Mouse (Mus musculus) T-helper 17 cell (primary cell): ENCODE data around the gene Supt7l.

Experiments
- in situ Hi-C, 2 experiments: fragments of 300-600 bp; cut with MboI, MseI; formaldehyde crosslinking; loops; 1 replicate in 1 of 2; 2 replicates in 1 of 2; pipeline ENCODE4 v1.15.1; 2025; ENCODE audit warnings: high pct_unique_total_duplicates in 2 of 2

Gene Supt7l

GRCm38 (mm10) chr5:31527707-31528106, at the start of gene Supt7l:
Gene Supt7l (minus strand): TSS chr5:31527807.
- in situ Hi-C loops: loop anchor here in 1 of 2 experiments (5.0 kb wide), 1 partner anchor 1850 kb away; the partner anchor contains the start of gene Uvssa

GRCm38 (mm10) chr5:31576539-31576975, 49.0 kb upstream of the Supt7l start:
- in situ Hi-C loops: loop anchor here in 1 of 2 experiments (10.0 kb wide), 1 partner anchor 288 kb away; no protein-coding TSS in a partner anchor

GRCm38 (mm10) chr5:31573722-31574121, 46.1 kb upstream of the Supt7l start:
- in situ Hi-C loops: loop anchor here in 1 of 2 experiments (10.0 kb wide), 1 partner anchor 291 kb away; no protein-coding TSS in a partner anchor

GRCm38 (mm10) chr5:31571023-31571608, 43.5 kb upstream of the Supt7l start:
- in situ Hi-C loops: loop anchor here in 1 of 2 experiments (10.0 kb wide), 1 partner anchor 294 kb away; no protein-coding TSS in a partner anchor

- in situ Hi-C loops: no loop called here
Observed at GRCm38 (mm10) chr5:31567951-31568657, 40.5 kb upstream of the Supt7l start.

- in situ Hi-C loops: no loop called here
Observed at GRCm38 (mm10) chr5:31566457-31566856, 38.9 kb upstream of the Supt7l start.

GRCm38 (mm10) chr5:31566026-31566425, 38.4 kb upstream of the Supt7l start:
- in situ Hi-C loops: no loop called here

- in situ Hi-C loops: loop anchor here in 1 of 2 experiments (5.0 kb wide), 1 partner anchor 632 kb away; no protein-coding TSS in a partner anchor
Observed at GRCm38 (mm10) chr5:31564976-31565375, 37.4 kb upstream of the Supt7l start.

GRCm38 (mm10) chr5:31563905-31564304, 36.3 kb upstream of the Supt7l start:
- in situ Hi-C loops: loop anchor here in 1 of 2 experiments (5.0 kb wide), 1 partner anchor 633 kb away; no protein-coding TSS in a partner anchor

GRCm38 (mm10) chr5:31563496-31563895, 35.9 kb upstream of the Supt7l start:
- in situ Hi-C loops: loop anchor here in 1 of 2 experiments (5.0 kb wide), 1 partner anchor 634 kb away; no protein-coding TSS in a partner anchor

- in situ Hi-C loops: loop anchor here in 1 of 2 experiments (5.0 kb wide), 1 partner anchor 635 kb away; no protein-coding TSS in a partner anchor
Observed at GRCm38 (mm10) chr5:31562036-31562666, 34.5 kb upstream of the Supt7l start.

- in situ Hi-C loops: loop anchor here in 1 of 2 experiments (5.0 kb wide), 1 partner anchor 637 kb away; no protein-coding TSS in a partner anchor
Observed at GRCm38 (mm10) chr5:31560352-31560751, 32.7 kb upstream of the Supt7l start.

- in situ Hi-C loops: no loop called here
Observed at GRCm38 (mm10) chr5:31559401-31559800, 31.8 kb upstream of the Supt7l start.

GRCm38 (mm10) chr5:31535228-31535627, 7.6 kb upstream of the Supt7l start:
- in situ Hi-C loops: no loop called here

GRCm38 (mm10) chr5:31528560-31528959, 953 bp upstream of the Supt7l start:
- in situ Hi-C loops: loop anchor here in 1 of 2 experiments (5.0 kb wide), 1 partner anchor 1849 kb away; the partner anchor contains the start of gene Uvssa

- in situ Hi-C loops: loop anchor here in 1 of 2 experiments (5.0 kb wide), 1 partner anchor 1850 kb away; the partner anchor contains the start of gene Uvssa
Observed at GRCm38 (mm10) chr5:31527117-31527680, 408 bp downstream of the Supt7l start.

GRCm38 (mm10) chr5:31526354-31527116, 1.1 kb downstream of the Supt7l start, which contains the start of gene Slc4a1ap:
Gene Slc4a1ap (plus strand): TSS chr5:31526995.
- in situ Hi-C loops: loop anchor here in 1 of 2 experiments (5.0 kb wide), 1 partner anchor 1851 kb away; the partner anchor contains the start of gene Uvssa

GRCm38 (mm10) chr5:31520556-31520955, 7.1 kb downstream of the Supt7l start:
- in situ Hi-C loops: no loop called here

GRCm38 (mm10) chr5:31512481-31512880, 15.1 kb downstream of the Supt7l start:
- in situ Hi-C loops: no loop called here

GRCm38 (mm10) chr5:31504843-31505242, 22.8 kb downstream of the Supt7l start:
- in situ Hi-C loops: no loop called here
